Mouse (Mus musculus): Measurements from ENCODE around the gene Flvcr2.

GRCm38 (mm10) chr12:85778962-85779361, 32.6 kb downstream of the Flvcr2 start:
- TF ChIP-seq ELF1 (IDR thresholded peaks at IDR 0.05; ENCODE audit: low read depth, low read length) (no peak), CTCF (conservative IDR thresholded peaks at IDR 0.05 in 1 of 2, IDR thresholded peaks at IDR 0.05 in 1 of 2; ENCODE audit: low read depth in 2 of 2, low read length in 2 of 2) (no peak), SMC3 (IDR thresholded peaks at IDR 0.05; ENCODE audit: low read depth, low read length) (no peak), TBP (conservative IDR thresholded peaks at IDR 0.05; ENCODE audit: low read depth, low read length) (no peak), E2F4 (IDR thresholded peaks at IDR 0.05; ENCODE audit: insufficient replicate concordance, low read depth, low read length) (no peak), JUN (IDR thresholded peaks at IDR 0.05; ENCODE audit: insufficient read depth, low read depth, low read length) (no peak), JUND (conservative IDR thresholded peaks at IDR 0.05; ENCODE audit: low read depth, low read length) (no peak), MAFK (IDR thresholded peaks at IDR 0.05; ENCODE audit: insufficient replicate concordance, low read length) (no peak)
